ENCODE assay signal across 18 mouse cellular contexts in genomic region chr6:142607080-142607479, GRCm38 (mm10).
"Had no signal": no experiment of that assay in that cellular context is flagged by ENCODE, and none has a peak within 500 bp of the region (broad histone marks: within the 10 kb centered on the region; RNA-seq: fewer than 3 reads in every experiment).

No protein-coding gene starts in this region.

- H3K27me3 ChIP-seq: midbrain, embryonic 12.5 days; neural tube, embryonic 13.5 days; neural tube, embryonic 15.5 days had no signal

- DNase-seq: lung, embryonic 14.5 days; lung, postnatal 10 days; lung, postnatal 4 days; midbrain, embryonic 14.5 days; retina, postnatal 1 day; right cerebral cortex, adult 18-20 months; right cerebral cortex, postnatal 25 days; right cerebral cortex, postnatal 4 days; spleen, adult 18-20 months; thymus, adult 18-20 months; thymus, postnatal 14 days; thymus, postnatal 36 days had no signal

- H3K4me3 ChIP-seq: midbrain, embryonic 10.5 days; midbrain, embryonic 12.5 days; myocyte; neural tube, embryonic 13.5 days; neural tube, embryonic 15.5 days had no signal

- H3K9me3 ChIP-seq: midbrain, embryonic 10.5 days; midbrain, embryonic 12.5 days; neural tube, embryonic 13.5 days; neural tube, embryonic 15.5 days had no signal

- H3K36me3 ChIP-seq: midbrain, embryonic 10.5 days; midbrain, embryonic 12.5 days; neural tube, embryonic 13.5 days; neural tube, embryonic 15.5 days had no signal

- H3K4me2 ChIP-seq: lung, embryonic 14.5 days; midbrain, embryonic 12.5 days; neural tube, embryonic 13.5 days; neural tube, embryonic 15.5 days had no signal

- H3K9ac ChIP-seq: lung, embryonic 14.5 days; midbrain, embryonic 12.5 days; neural tube, embryonic 13.5 days; neural tube, embryonic 15.5 days had no signal

- H3K4me1 ChIP-seq: midbrain, embryonic 12.5 days; neural tube, embryonic 13.5 days; neural tube, embryonic 15.5 days had no signal

- ATAC-seq: midbrain, embryonic 16.5 days had no signal

- H3K27ac ChIP-seq: midbrain, embryonic 10.5 days; midbrain, embryonic 12.5 days; neural tube, embryonic 13.5 days; neural tube, embryonic 15.5 days had no signal
